Mouse (Mus musculus): Measurements from ENCODE around the gene Igsf9. TPM values are rescaled to one million over a fixed set of nuclear protein-coding genes. Genes with fewer than 3 reads are reported as not detected.

Igsf9 gene
- polyA plus RNA-seq, 1 experiment = 40.6 TPM

DNA sequence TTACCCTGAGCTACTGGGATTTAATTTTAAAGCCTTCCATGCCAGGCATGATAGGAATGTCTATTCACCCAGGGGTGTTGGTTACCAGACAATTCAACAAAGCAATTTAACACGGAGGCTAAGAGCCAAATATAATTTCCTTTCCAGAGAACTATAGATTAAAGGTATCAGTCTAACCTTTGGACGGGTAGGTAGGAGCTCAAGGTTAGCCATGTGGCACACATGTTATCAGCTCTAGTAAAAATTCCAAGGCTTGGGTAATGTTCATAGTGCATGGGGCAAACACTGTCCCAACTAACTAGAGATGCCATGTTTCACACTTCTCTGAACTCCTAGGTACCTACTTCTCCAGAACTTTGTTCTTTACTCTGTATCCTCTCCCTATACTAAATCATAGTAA, 20.0 kb upstream of the Igsf9 start:
- Histone ChIP-seq H3K9me3 (replicated peaks; ENCODE audit: control insufficient read depth, insufficient read depth, low read length, poor library complexity, severe bottlenecking) (peaks cover 2% of the 10 kb centered on the region), H3K36me3 (ENCODE audit: control insufficient read depth, insufficient read depth, low read length, poor library complexity, severe bottlenecking) (no peaks in the 10 kb centered on the region), H3K27ac (ENCODE audit: insufficient read depth, low read length) (no peak overlapping the region), H3K4me3 (ENCODE audit: low read depth, low read length) (no peak overlapping the region), H3K27me3 (ENCODE audit: control insufficient read depth, insufficient read depth, low read length, poor library complexity, severe bottlenecking) (no peaks in the 10 kb centered on the region), H3K9ac (ENCODE audit: low read depth, poor library complexity, severe bottlenecking) (no peak overlapping the region), H3K4me1 (ENCODE audit: control insufficient read depth, insufficient read depth, low read length) (peaks cover 4% of the 10 kb centered on the region)
- no peak for TF ChIP-seq CTCF (IDR thresholded peaks at IDR 0.05; ENCODE audit: low read depth, low read length)
- TF ChIP-seq EP300 (IDR thresholded peaks at IDR 0.05; ENCODE audit: insufficient read depth, low read depth, low read length) = no peak
- TF ChIP-seq POLR2A (IDR thresholded peaks at IDR 0.05; ENCODE audit: insufficient read depth, low read length) = no peak

DNA sequence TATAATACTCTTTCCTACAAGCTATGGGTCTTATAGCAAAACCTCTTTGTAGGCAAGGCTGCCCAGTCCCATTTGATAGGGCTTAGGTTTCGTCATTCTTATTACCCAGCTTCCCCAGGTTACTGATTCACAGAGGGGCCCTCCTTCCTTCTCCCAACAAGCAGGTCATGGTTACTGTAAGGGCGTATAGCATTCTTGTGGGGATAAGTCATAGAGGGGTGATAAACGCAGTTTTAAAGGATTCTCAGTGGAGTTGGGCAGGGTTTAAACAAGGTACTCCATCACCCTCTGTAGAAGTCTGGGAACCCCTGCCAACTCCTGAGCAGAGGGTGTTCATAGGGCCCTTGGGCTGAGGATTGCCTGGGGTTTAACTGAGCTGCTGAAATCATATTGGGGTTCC, 19.1 kb upstream of the Igsf9 start:
- Histone ChIP-seq H3K9me3 (replicated peaks; ENCODE audit: control insufficient read depth, insufficient read depth, low read length, poor library complexity, severe bottlenecking) (no peaks in the 10 kb centered on the region; the same call in 1 of the 2 replicates), H3K9ac (ENCODE audit: low read depth, poor library complexity, severe bottlenecking) (no peak overlapping the region), H3K27ac (ENCODE audit: insufficient read depth, low read length) (no peak overlapping the region), H3K4me1 (ENCODE audit: control insufficient read depth, insufficient read depth, low read length) (peaks cover 4% of the 10 kb centered on the region), H3K27me3 (ENCODE audit: control insufficient read depth, insufficient read depth, low read length, poor library complexity, severe bottlenecking) (no peaks in the 10 kb centered on the region), H3K4me3 (ENCODE audit: low read depth, low read length) (no peak overlapping the region), H3K36me3 (ENCODE audit: control insufficient read depth, insufficient read depth, low read length, poor library complexity, severe bottlenecking) (no peaks in the 10 kb centered on the region)
- TF ChIP-seq EP300 (IDR thresholded peaks at IDR 0.05; ENCODE audit: insufficient read depth, low read depth, low read length) (no peak), CTCF (IDR thresholded peaks at IDR 0.05; ENCODE audit: low read depth, low read length) (no peak), POLR2A (IDR thresholded peaks at IDR 0.05; ENCODE audit: insufficient read depth, low read length) (no peak)

- TF ChIP-seq CTCF (IDR thresholded peaks at IDR 0.05; ENCODE audit: low read depth, low read length) (no peak), POLR2A (IDR thresholded peaks at IDR 0.05; ENCODE audit: insufficient read depth, low read length) (no peak)
- Histone ChIP-seq H3K27me3 (ENCODE audit: control insufficient read depth, insufficient read depth, low read length, poor library complexity, severe bottlenecking) (no peaks in the 10 kb centered on the region), H3K27ac (ENCODE audit: insufficient read depth, low read length) (no peak overlapping the region), H3K9me3 (replicated peaks; ENCODE audit: control insufficient read depth, insufficient read depth, low read length, poor library complexity, severe bottlenecking) (no peaks in the 10 kb centered on the region), H3K4me3 (ENCODE audit: low read depth, low read length) (no peak overlapping the region), H3K4me1 (ENCODE audit: control insufficient read depth, insufficient read depth, low read length) (peaks cover 1% of the 10 kb centered on the region), H3K9ac (ENCODE audit: low read depth, poor library complexity, severe bottlenecking) (no peak overlapping the region), H3K36me3 (ENCODE audit: control insufficient read depth, insufficient read depth, low read length, poor library complexity, severe bottlenecking) (no peaks in the 10 kb centered on the region)
Observed at GRCm38 (mm10) chr1:172463387-172464333, 17.9 kb upstream of the Igsf9 start.

DNA sequence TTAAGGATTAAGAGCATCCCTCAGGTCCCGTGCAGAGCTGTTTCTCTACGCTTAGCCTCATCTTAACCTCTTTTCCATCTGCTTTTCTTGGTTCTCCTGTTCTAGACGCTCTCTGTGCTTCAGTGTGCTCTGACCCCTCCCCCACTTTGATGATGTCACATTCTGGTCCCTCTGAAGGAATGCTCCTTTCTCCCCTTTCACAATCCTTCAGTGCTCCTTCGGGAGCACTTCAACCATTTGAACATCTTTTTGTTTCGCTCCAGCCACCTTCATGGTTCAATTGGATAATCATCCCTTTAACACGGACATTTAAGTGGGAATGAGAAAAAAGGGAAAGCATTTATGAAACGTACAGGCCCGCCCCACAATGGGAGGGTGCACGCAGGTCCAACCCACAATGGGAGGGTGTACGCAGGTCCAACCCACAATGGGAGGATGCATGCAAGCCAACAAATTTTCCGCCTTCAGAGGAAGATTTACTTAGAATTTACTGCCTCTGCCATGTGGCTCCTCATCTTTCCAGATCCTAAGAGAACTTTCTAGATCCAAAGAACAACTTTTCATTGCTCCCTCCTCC, 13.2 kb upstream of the Igsf9 start:
- H3K9ac ChIP-seq (ENCODE audit: low read depth, poor library complexity, severe bottlenecking) = no peak overlapping the region
- H3K9me3 ChIP-seq (replicated peaks; ENCODE audit: control insufficient read depth, insufficient read depth, low read length, poor library complexity, severe bottlenecking) = no peaks in the 10 kb centered on the region
- no peaks in the 10 kb centered on the region for H3K27me3 ChIP-seq (ENCODE audit: control insufficient read depth, insufficient read depth, low read length, poor library complexity, severe bottlenecking)
- H3K4me1 ChIP-seq (ENCODE audit: control insufficient read depth, insufficient read depth, low read length) = peaks cover 1% of the 10 kb centered on the region
- no peak overlapping the region for H3K27ac ChIP-seq (ENCODE audit: insufficient read depth, low read length)
- H3K36me3 ChIP-seq (ENCODE audit: control insufficient read depth, insufficient read depth, low read length, poor library complexity, severe bottlenecking) = no peaks in the 10 kb centered on the region
- no peak overlapping the region for H3K4me3 ChIP-seq (ENCODE audit: low read depth, low read length)
- no peak for TF ChIP-seq CTCF (IDR thresholded peaks at IDR 0.05; ENCODE audit: low read depth, low read length)
- no peak for TF ChIP-seq EP300 (IDR thresholded peaks at IDR 0.05; ENCODE audit: insufficient read depth, low read depth, low read length)
- no peak for TF ChIP-seq POLR2A (IDR thresholded peaks at IDR 0.05; ENCODE audit: insufficient read depth, low read length)

GRCm38 (mm10) chr1:172469373-172469772, 12.2 kb upstream of the Igsf9 start:
- H3K36me3 ChIP-seq (ENCODE audit: control insufficient read depth, insufficient read depth, low read length, poor library complexity, severe bottlenecking) = no peaks in the 10 kb centered on the region
- H3K27me3 ChIP-seq (ENCODE audit: control insufficient read depth, insufficient read depth, low read length, poor library complexity, severe bottlenecking) = no peaks in the 10 kb centered on the region
- H3K4me1 ChIP-seq (ENCODE audit: control insufficient read depth, insufficient read depth, low read length) = peaks cover 1% of the 10 kb centered on the region
- H3K27ac ChIP-seq (ENCODE audit: insufficient read depth, low read length) = no peak overlapping the region
- no peak overlapping the region for H3K4me3 ChIP-seq (ENCODE audit: low read depth, low read length)
- TF ChIP-seq CTCF (IDR thresholded peaks at IDR 0.05; ENCODE audit: low read depth, low read length) = no peak
- no peak for TF ChIP-seq POLR2A (IDR thresholded peaks at IDR 0.05; ENCODE audit: insufficient read depth, low read length)
- TF ChIP-seq EP300 (IDR thresholded peaks at IDR 0.05; ENCODE audit: insufficient read depth, low read depth, low read length) = no peak
- H3K9ac ChIP-seq (ENCODE audit: low read depth, poor library complexity, severe bottlenecking) = no peak overlapping the region
- no peaks in the 10 kb centered on the region for H3K9me3 ChIP-seq (replicated peaks; ENCODE audit: control insufficient read depth, insufficient read depth, low read length, poor library complexity, severe bottlenecking)
